Mouse (Mus musculus) C3H10T1/2 (cell line): ENCODE data around the gene Fh1. TPM values are rescaled to one million over a fixed set of nuclear protein-coding genes. Genes with fewer than 3 reads are reported as not detected.

Experiments used
- polyA plus RNA-seq, 2 experiments: library from polyadenylated mRNA; unstranded; fragments of >200 nt; fragmentation: generic; extraction: Trizol; gene quantifications; one replicate each; pipeline ENCODE4 v1.2.1; 2012; ENCODE audit warnings: missing spikeins in 2 of 2

Gene Fh1
- polyA plus RNA-seq: 100 to 1,000 TPM in 1 of 2 experiments, 10 to 100 TPM in 1; 55.3 to 140 TPM

GRCm38 (mm10) chr1:175625257-175625879, at the start of gene Fh1:
Gene Fh1 (minus strand): TSS chr1:175625635.

DNA sequence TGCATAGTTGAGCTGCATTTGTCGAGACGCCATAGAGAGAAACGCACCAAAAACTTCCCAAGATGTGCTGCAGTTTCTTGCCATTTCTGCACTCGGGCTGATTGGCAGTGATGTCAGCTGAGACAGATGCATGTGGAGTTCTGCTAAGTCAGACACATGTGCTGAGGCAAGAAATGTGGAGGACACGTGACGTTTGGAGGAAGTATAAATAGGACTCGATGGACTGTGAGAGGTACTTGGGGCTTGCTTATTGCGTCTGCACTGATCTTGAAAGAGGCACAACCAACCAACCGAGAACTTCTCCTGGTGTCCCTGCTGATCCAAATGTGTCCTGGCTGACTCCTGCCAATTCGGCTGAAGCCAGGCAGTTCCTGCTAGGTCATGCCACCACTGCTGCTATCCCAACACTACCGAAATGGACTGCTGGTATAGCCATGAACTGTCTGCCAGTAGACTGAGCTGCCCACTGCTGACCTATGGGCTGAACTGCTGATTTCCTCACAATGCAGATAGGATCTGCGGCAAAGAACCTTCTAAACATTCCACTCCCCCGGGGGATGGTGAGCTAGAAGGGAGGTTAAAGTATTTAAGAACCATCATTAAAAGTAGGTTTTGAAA, 5.5 kb downstream of the Fh1 start, which contains the start of gene Kmo:
TSS of gene Kmo (plus strand) at position 568 of the 618 bp plus-strand sequence.

Other genes starting within 250 kb of the Fh1 start
- gene Rgs7, start 133.1 kb downstream of the Fh1 start, polyA plus RNA-seq: 1 to 10 TPM in 1 of 2 experiments, under 1 TPM in 1; 0.02 to 2.2 TPM
- gene Kmo, start 5.3 kb downstream of the Fh1 start, polyA plus RNA-seq: under 1 TPM in 1 of 2 experiments, not detected in 1; 0.01 TPM
- 1 to 10 TPM in 1 of 2 experiments, under 1 TPM in 1; 0.96 to 1.6 TPM for gene Opn3, start 67.1 kb upstream of the Fh1 start, polyA plus RNA-seq
- under 1 TPM; 0.04 to 0.21 TPM for gene Chml, start 67.3 kb upstream of the Fh1 start, polyA plus RNA-seq
- gene Wdr64, start 73.0 kb upstream of the Fh1 start, polyA plus RNA-seq: not detected